24 mouse cellular contexts compared by ENCODE assay signal in genomic region chr4:35694360-35695136, GRCm38 (mm10).
DNase-seq lines count a peak whose midpoint lies in the region; ATAC-seq and TF ChIP-seq lines count a peak whose summit lies in the region.
"Had no signal": no experiment of that assay in that cellular context is flagged by ENCODE, and none has a peak within 500 bp of the region (broad histone marks: within the 10 kb centered on the region; RNA-seq: fewer than 3 reads in every experiment).

No protein-coding gene starts in this region.

- H3K36me3 ChIP-seq in forebrain, embryonic 13.5 days (ENCODE audit: poor library complexity, severe bottlenecking), result no peaks in the 10 kb centered on the region
- H3K36me3 ChIP-seq in forebrain, embryonic 10.5 days (replicated peaks), result no peaks in the 10 kb centered on the region
- H3K36me3 ChIP-seq in forebrain, embryonic 15.5 days, result no peaks in the 10 kb centered on the region
- H3K36me3 ChIP-seq in forebrain, embryonic 12.5 days (replicated peaks), result no peaks in the 10 kb centered on the region
- H3K36me3 ChIP-seq: embryonic facial prominence, embryonic 13.5 days; embryonic facial prominence, embryonic 15.5 days; G1E had no signal

- no peak for TF ChIP-seq POLR2A in brain, embryonic 14.5 days (IDR thresholded peaks at IDR 0.05; ENCODE audit: borderline replicate concordance, extremely low read depth, insufficient read depth, insufficient read length, poor library complexity, severe bottlenecking)

- no peak overlapping the region for H3K9ac ChIP-seq in forebrain, embryonic 13.5 days
- H3K9ac ChIP-seq in forebrain, embryonic 15.5 days (replicated peaks), result no peak overlapping the region
- no peak overlapping the region for H3K9ac ChIP-seq in forebrain, embryonic 12.5 days
- H3K9ac ChIP-seq: embryonic facial prominence, embryonic 13.5 days; embryonic facial prominence, embryonic 15.5 days had no signal

- WGBS in forebrain, embryonic 13.5 days, result 95% methylated on average over 4 of the region's 4 CpGs
- WGBS in forebrain, embryonic 10.5 days, result 93% methylated on average over 4 of the region's 4 CpGs
- WGBS in forebrain, embryonic 15.5 days, result 83% methylated on average over 4 of the region's 4 CpGs
- 93% methylated on average over 4 of the region's 4 CpGs for WGBS in forebrain, embryonic 12.5 days

- no peak overlapping the region for H3K4me2 ChIP-seq in forebrain, embryonic 13.5 days
- no peak overlapping the region for H3K4me2 ChIP-seq in forebrain, embryonic 15.5 days (replicated peaks)
- no peak overlapping the region for H3K4me2 ChIP-seq in forebrain, embryonic 12.5 days
- H3K4me2 ChIP-seq: embryonic facial prominence, embryonic 13.5 days; embryonic facial prominence, embryonic 15.5 days had no signal

- 0 out of 2 replicates have a peak, but pooled peaks cover 3% of the 10 kb centered on the region for H3K4me1 ChIP-seq in forebrain, embryonic 13.5 days
- no peaks in the 10 kb centered on the region for H3K4me1 ChIP-seq in forebrain, embryonic 10.5 days
- peaks cover 12% of the 10 kb centered on the region; the same call in 1 of the 2 replicates for H3K4me1 ChIP-seq in forebrain, embryonic 15.5 days
- no peaks in the 10 kb centered on the region for H3K4me1 ChIP-seq in forebrain, embryonic 12.5 days
- H3K4me1 ChIP-seq: embryonic facial prominence, embryonic 13.5 days; embryonic facial prominence, embryonic 15.5 days had no signal

- no peak for TF ChIP-seq CTCF in brain, embryonic 14.5 days (IDR thresholded peaks at IDR 0.05; ENCODE audit: borderline replicate concordance, extremely low read depth, insufficient read depth, insufficient read length)

- H3K9me3 ChIP-seq in forebrain, embryonic 13.5 days (replicated peaks), result no peaks in the 10 kb centered on the region
- no peaks in the 10 kb centered on the region for H3K9me3 ChIP-seq in forebrain, embryonic 10.5 days
- no peaks in the 10 kb centered on the region for H3K9me3 ChIP-seq in forebrain, embryonic 15.5 days
- H3K9me3 ChIP-seq in forebrain, embryonic 12.5 days, result no peaks in the 10 kb centered on the region
- H3K9me3 ChIP-seq: embryonic facial prominence, embryonic 13.5 days; embryonic facial prominence, embryonic 15.5 days; G1E had no signal

- no peak overlapping the region for H3K27ac ChIP-seq in forebrain, embryonic 13.5 days
- H3K27ac ChIP-seq in forebrain, embryonic 10.5 days, result no peak overlapping the region
- no peak overlapping the region for H3K27ac ChIP-seq in forebrain, embryonic 15.5 days (replicated peaks)
- H3K27ac ChIP-seq in forebrain, embryonic 12.5 days, result no peak overlapping the region
- H3K27ac ChIP-seq: embryonic facial prominence, embryonic 13.5 days; embryonic facial prominence, embryonic 15.5 days had no signal

- no peak overlapping the region for H3K4me3 ChIP-seq in forebrain, embryonic 13.5 days
- H3K4me3 ChIP-seq in forebrain, embryonic 10.5 days, result no peak overlapping the region
- no peak overlapping the region for H3K4me3 ChIP-seq in forebrain, embryonic 15.5 days
- H3K4me3 ChIP-seq in forebrain, embryonic 12.5 days (replicated peaks), result no peak overlapping the region
- H3K4me3 ChIP-seq: embryonic facial prominence, embryonic 13.5 days; embryonic facial prominence, embryonic 15.5 days; erythroblast, embryonic 14.5 days had no signal

- peak; percentile 57; the same call in 1 of the 2 replicates for ATAC-seq in forebrain, embryonic 13.5 days
- peak; percentile 59; the same call in 1 of the 2 replicates for ATAC-seq in forebrain, embryonic 15.5 days (replicated peaks)
- no peak for ATAC-seq in forebrain, embryonic 12.5 days (ENCODE audit: low FRiP score)
- ATAC-seq: activated CD4-positive, CD25-positive, alpha-beta regulatory T cell, adult 4 months; CD4-positive, CD25-positive, alpha-beta regulatory T cell, adult 4 months; Patski had no signal

- H3K27me3 ChIP-seq in forebrain, embryonic 13.5 days, result no peaks in the 10 kb centered on the region
- H3K27me3 ChIP-seq in forebrain, embryonic 10.5 days (ENCODE audit: poor library complexity, severe bottlenecking), result no peaks in the 10 kb centered on the region
- no peaks in the 10 kb centered on the region for H3K27me3 ChIP-seq in forebrain, embryonic 15.5 days
- H3K27me3 ChIP-seq in forebrain, embryonic 12.5 days, result no peaks in the 10 kb centered on the region
- H3K27me3 ChIP-seq: CH12.LX; embryonic facial prominence, embryonic 13.5 days; embryonic facial prominence, embryonic 15.5 days had no signal

- no peak for DNase-seq in forebrain, embryonic 10.5 days (ENCODE audit: extremely low spot score, low spot score)
- peak; percentile 58 for DNase-seq in brain, embryonic 14.5 days (ENCODE audit: low read depth)
- DNase-seq: adrenal gland, adult 8-10 months; adrenal gland, postnatal 14 days; adrenal gland, postnatal 36 days; B cell, adult 2 months; cerebellum, adult 11 months; cerebellum, adult 18-20 months; cerebellum, adult 8-10 months; cerebellum, adult 9-11 months; cerebellum, postnatal 14 days; cerebellum, postnatal 36 days; embryo, embryonic 11 days had no signal
